Mouse (Mus musculus) liver, adult (tissue): ENCODE results near the gene Ankrd31.

ENCODE experiments used
- GATA4 ChIP-seq: IDR thresholded peaks from 2 replicates; pipeline ENCODE4 v1.6.1; 2014; ENCODE audit warnings: mild to moderate bottlenecking, low read length; ENCODE audit not compliant: insufficient replicate concordance

Ankrd31 gene

GRCm38 (mm10) chr13:96923999-96924961, 176.2 kb downstream of the Ankrd31 start, which contains the start of gene Gcnt4:
Gene Gcnt4, plus strand, starts transcription at chr13:96924689.
- TF ChIP-seq GATA4: no peak

- no peak for TF ChIP-seq GATA4
Observed at GRCm38 (mm10) chr13:96924985-96925745, 177.1 kb downstream of the Ankrd31 start.

- no peak for TF ChIP-seq GATA4
Observed at GRCm38 (mm10) chr13:96925991-96926725, 178.1 kb downstream of the Ankrd31 start.

- no peak for TF ChIP-seq GATA4
Observed at GRCm38 (mm10) chr13:96927781-96928180, 179.7 kb downstream of the Ankrd31 start.

GRCm38 (mm10) chr13:96928432-96929039, 180.5 kb downstream of the Ankrd31 start:
- no peak for TF ChIP-seq GATA4

GRCm38 (mm10) chr13:96932745-96933144, 184.7 kb downstream of the Ankrd31 start:
- TF ChIP-seq GATA4: no peak

- TF ChIP-seq GATA4: no peak
Observed at GRCm38 (mm10) chr13:96933367-96933766, 185.3 kb downstream of the Ankrd31 start.

- no peak for TF ChIP-seq GATA4
Observed at GRCm38 (mm10) chr13:96936173-96936777, 188.2 kb downstream of the Ankrd31 start.

GRCm38 (mm10) chr13:96937059-96937558, 189.0 kb downstream of the Ankrd31 start:
- no peak for TF ChIP-seq GATA4

GRCm38 (mm10) chr13:96939680-96940079, 191.6 kb downstream of the Ankrd31 start:
- no peak for TF ChIP-seq GATA4

- no peak for TF ChIP-seq GATA4
Observed at GRCm38 (mm10) chr13:96943571-96943970, 195.5 kb downstream of the Ankrd31 start.

- TF ChIP-seq GATA4: no peak
Observed at GRCm38 (mm10) chr13:96945748-96946147, 197.7 kb downstream of the Ankrd31 start.

- TF ChIP-seq GATA4: no peak
Observed at GRCm38 (mm10) chr13:96947722-96948121, 199.7 kb downstream of the Ankrd31 start.

GRCm38 (mm10) chr13:96951880-96952279, 203.8 kb downstream of the Ankrd31 start:
- TF ChIP-seq GATA4: no peak
